Mouse (Mus musculus): ENCODE measurements at regions not wholly inside any gene's neighbourhood (a gene's known extent, or its start where the extent isn't known, plus 50 kb on each side); places are given as distances from the start of the nearest gene placed in this dataset.

GRCm38 (mm10) chr14:115040091-115040571, 51.9 kb upstream of the Gpc5 start:
- Histone ChIP-seq H3K9ac (ENCODE audit: low read depth, low read length) (peak overlapping the region; percentile 98), H3K27me3 (ENCODE audit: control insufficient read depth, insufficient read depth, low read length) (no peaks in the 10 kb centered on the region), H3K4me3 (ENCODE audit: low read depth, low read length) (peak overlapping the region; percentile 92), H3K36me3 (ENCODE audit: control insufficient read depth, insufficient read depth, low read length) (peaks cover 11% of the 10 kb centered on the region), H3K4me2 (peak overlapping the region; percentile 95), H3K4me1 (ENCODE audit: control insufficient read depth, insufficient read depth, low read length) (peaks cover 8% of the 10 kb centered on the region; the same call in 1 of the 2 replicates), H3K9me3 (replicated peaks; ENCODE audit: control insufficient read depth, low read length) (no peaks in the 10 kb centered on the region), H3K27ac (ENCODE audit: low read depth, low read length) (peak overlapping the region; percentile 96)
- 3% methylated on average over 30 of the region's 30 CpGs for WGBS (ENCODE audit: insufficient replicate concordance)
- ATAC-seq (replicated peaks; ENCODE audit: insufficient number of reproducible peaks, low FRiP score, low TSS enrichment) = peak; percentile 40

- Histone ChIP-seq H3K9ac (ENCODE audit: low read depth, low read length) (peak overlapping the region; percentile 98), H3K4me3 (ENCODE audit: low read depth, low read length) (peak overlapping the region; percentile 92), H3K27me3 (ENCODE audit: control insufficient read depth, insufficient read depth, low read length) (no peaks in the 10 kb centered on the region), H3K9me3 (replicated peaks; ENCODE audit: control insufficient read depth, low read length) (no peaks in the 10 kb centered on the region), H3K4me2 (peak overlapping the region; percentile 95), H3K4me1 (ENCODE audit: control insufficient read depth, insufficient read depth, low read length) (peaks cover 8% of the 10 kb centered on the region; the same call in 1 of the 2 replicates), H3K27ac (ENCODE audit: low read depth, low read length) (peak overlapping the region; percentile 96), H3K36me3 (ENCODE audit: control insufficient read depth, insufficient read depth, low read length) (peaks cover 11% of the 10 kb centered on the region)
- ATAC-seq (replicated peaks; ENCODE audit: insufficient number of reproducible peaks, low FRiP score, low TSS enrichment) = peak; percentile 86
- WGBS (ENCODE audit: insufficient replicate concordance) = under 1% methylated on average over 63 of the region's 94 CpGs
These were observed 51.3 kb upstream of the Gpc5 start for GRCm38 (mm10) chr14:115040578-115041206.

GRCm38 (mm10) chr14:115041336-115042054, 50.5 kb upstream of the Gpc5 start:
- peak; percentile 28 for ATAC-seq (replicated peaks; ENCODE audit: insufficient number of reproducible peaks, low FRiP score, low TSS enrichment)
- H3K9me3 ChIP-seq (replicated peaks; ENCODE audit: control insufficient read depth, low read length) = no peaks in the 10 kb centered on the region
- H3K4me1 ChIP-seq (ENCODE audit: control insufficient read depth, insufficient read depth, low read length) = peaks cover 8% of the 10 kb centered on the region; the same call in 1 of the 2 replicates
- H3K36me3 ChIP-seq (ENCODE audit: control insufficient read depth, insufficient read depth, low read length) = peaks cover 14% of the 10 kb centered on the region
- H3K9ac ChIP-seq (ENCODE audit: low read depth, low read length) = peak overlapping the region; percentile 98
- 0% methylated on average over 29 of the region's 126 CpGs for WGBS (ENCODE audit: insufficient replicate concordance)
- H3K27me3 ChIP-seq (ENCODE audit: control insufficient read depth, insufficient read depth, low read length) = no peaks in the 10 kb centered on the region
- peak overlapping the region; percentile 92 for H3K4me3 ChIP-seq (ENCODE audit: low read depth, low read length)
- H3K27ac ChIP-seq (ENCODE audit: low read depth, low read length) = peak overlapping the region; percentile 96
- peak overlapping the region; percentile 95 for H3K4me2 ChIP-seq

GRCm38 (mm10) chr14:115042055-115042564, 49.9 kb upstream of the Gpc5 start:
- Histone ChIP-seq H3K9me3 (replicated peaks; ENCODE audit: control insufficient read depth, low read length) (no peaks in the 10 kb centered on the region), H3K4me3 (ENCODE audit: low read depth, low read length) (peak overlapping the region; percentile 92), H3K4me1 (ENCODE audit: control insufficient read depth, insufficient read depth, low read length) (peaks cover 8% of the 10 kb centered on the region; the same call in 1 of the 2 replicates), H3K27ac (ENCODE audit: low read depth, low read length) (peak overlapping the region; percentile 96), H3K4me2 (peak overlapping the region; percentile 95), H3K27me3 (ENCODE audit: control insufficient read depth, insufficient read depth, low read length) (no peaks in the 10 kb centered on the region), H3K9ac (ENCODE audit: low read depth, low read length) (peak overlapping the region; percentile 98), H3K36me3 (ENCODE audit: control insufficient read depth, insufficient read depth, low read length) (peaks cover 16% of the 10 kb centered on the region)
- ATAC-seq (replicated peaks; ENCODE audit: insufficient number of reproducible peaks, low FRiP score, low TSS enrichment) = peak; percentile 79
- WGBS (ENCODE audit: insufficient replicate concordance) = under 1% methylated on average over 30 of the region's 51 CpGs

Data from heart, embryonic 11.5 days (tissue).